Mouse (Mus musculus) intestine, embryonic 14.5 days (tissue): ENCODE measurements at regions not wholly inside any gene's neighbourhood (a gene's known extent, or its start where the extent isn't known, plus 50 kb on each side); places are given as distances from the start of the nearest gene placed in this dataset.

Source experiments
- ATAC-seq: fragments of 200-750 bp; cut with Nextera tagmentation; replicated peaks from 2 replicates; pipeline ENCODE4 v1.8.0; 2017; ENCODE audit warnings: low read depth, moderate number of reproducible peaks, moderate TSS enrichment, moderate library complexity; ENCODE audit not compliant: low FRiP score, low TSS enrichment
- DNase-seq: peaks from one replicate; pipeline ENCODE4 v3.0.0-alpha.2; 2018; ENCODE audit warnings: low spot score
- H3K27ac ChIP-seq: fragments of 300-500 bp; sonication (generic); 2 replicates; pipeline ENCODE4 v1.5.1; 2014; ENCODE audit warnings: low read depth, mild to moderate bottlenecking, control low read depth
- H3K27me3 ChIP-seq: fragments of 300-500 bp; sonication (generic); replicated peaks from 2 replicates; pipeline ENCODE4 v1.6.1; 2014; ENCODE audit warnings: low read length, control low read depth; ENCODE audit not compliant: control insufficient read depth, insufficient read depth
- H3K36me3 ChIP-seq: fragments of 300-500 bp; sonication (generic); 2 replicates; pipeline ENCODE4 v1.6.1; 2014; ENCODE audit warnings: low read length, control low read depth; ENCODE audit not compliant: control insufficient read depth, insufficient read depth
- H3K4me1 ChIP-seq: fragments of 300-500 bp; sonication (generic); replicated peaks from 2 replicates; pipeline ENCODE4 v1.6.1; 2014; ENCODE audit warnings: low read length, control low read depth, mixed read lengths; ENCODE audit not compliant: control insufficient read depth, insufficient read depth
- H3K4me2 ChIP-seq: fragments of 300-500 bp; sonication (generic); 2 replicates; pipeline ENCODE4 v1.6.1; 2014; ENCODE audit warnings: low read length
- H3K4me3 ChIP-seq: fragments of 300-500 bp; sonication (generic); 2 replicates; pipeline ENCODE4 v1.5.1; 2014; ENCODE audit warnings: low read depth, low read length, control low read depth, mixed read lengths
- H3K9ac ChIP-seq: fragments of 300-500 bp; sonication (generic); 2 replicates; pipeline ENCODE4 v1.6.1; 2014; ENCODE audit warnings: mild to moderate bottlenecking, low read length
- H3K9me3 ChIP-seq: fragments of 300-500 bp; sonication (generic); 2 replicates; pipeline ENCODE4 v1.6.1; 2016; ENCODE audit warnings: low read length, control low read depth; ENCODE audit not compliant: control insufficient read depth
- WGBS: fragments of 180-500 bp; shearing (Covaris S2); extraction: QIAGEN DNeasy Blood & Tissue Kit; methylation state at CpG from one replicate; pipeline ENCODE4 v1.1.7; 2014; 5-methylcytosine and 5-hydroxymethylcytosine counted together

DNA sequence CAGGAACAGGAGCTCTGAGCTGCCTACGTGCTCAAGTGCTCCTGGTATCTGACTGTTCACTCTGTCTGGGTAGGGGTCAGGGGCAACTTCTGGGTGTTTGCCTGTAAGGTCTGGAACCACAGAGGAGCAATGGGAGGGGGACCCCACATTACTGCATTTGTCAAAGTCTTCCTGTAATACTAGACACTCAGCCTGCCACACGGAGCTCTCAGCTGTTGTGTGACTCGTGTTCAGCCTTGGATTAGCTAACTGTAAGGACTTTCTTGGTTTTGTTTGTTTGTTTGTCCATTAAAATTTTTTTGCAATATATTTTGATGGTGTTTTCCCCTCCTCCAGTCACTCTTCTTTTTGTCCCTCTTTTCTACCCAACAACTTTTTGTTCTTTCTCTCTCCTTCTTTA lies 74.4 kb upstream of the Tnrc6c start:
- Histone ChIP-seq H3K4me3 (no peak overlapping the region), H3K4me2 (no peak overlapping the region), H3K4me1 (no peaks in the 10 kb centered on the region), H3K27me3 (no peaks in the 10 kb centered on the region), H3K27ac (no peak overlapping the region), H3K9ac (no peak overlapping the region), H3K36me3 (no peaks in the 10 kb centered on the region), H3K9me3 (no peaks in the 10 kb centered on the region)
- WGBS = 30% methylated on average over 3 of the region's 3 CpGs
- ATAC-seq (no peak), DNase-seq (no peak)

DNA sequence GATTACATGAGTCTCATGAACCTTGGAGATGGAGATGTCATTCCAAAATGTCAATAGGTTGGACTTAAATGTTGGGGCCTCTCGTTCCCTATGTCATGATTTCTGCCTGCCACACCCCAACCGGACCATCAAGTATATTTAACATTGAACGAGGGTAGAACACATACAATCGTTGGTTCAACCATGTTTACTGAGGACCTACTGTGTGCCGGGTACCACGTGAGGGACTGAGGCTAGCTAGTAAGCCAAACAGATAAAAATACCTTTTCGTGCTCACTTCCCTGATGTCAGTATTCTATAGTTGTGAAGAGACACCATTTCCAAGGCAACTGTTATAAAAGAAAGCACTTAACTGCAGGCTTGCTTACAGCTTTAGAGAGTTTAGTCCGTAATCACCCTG lies 70.6 kb upstream of the Tnrc6c start:
- Histone ChIP-seq H3K9ac (no peak overlapping the region), H3K4me1 (0 out of 2 replicates have a peak, but pooled peaks cover 6% of the 10 kb centered on the region), H3K27ac (no peak overlapping the region), H3K4me2 (no peak overlapping the region), H3K27me3 (no peaks in the 10 kb centered on the region), H3K36me3 (no peaks in the 10 kb centered on the region), H3K9me3 (no peaks in the 10 kb centered on the region), H3K4me3 (no peak overlapping the region)
- no peak for DNase-seq
- no peak for ATAC-seq
- WGBS = 93% methylated on average over 8 of the region's 8 CpGs

DNA sequence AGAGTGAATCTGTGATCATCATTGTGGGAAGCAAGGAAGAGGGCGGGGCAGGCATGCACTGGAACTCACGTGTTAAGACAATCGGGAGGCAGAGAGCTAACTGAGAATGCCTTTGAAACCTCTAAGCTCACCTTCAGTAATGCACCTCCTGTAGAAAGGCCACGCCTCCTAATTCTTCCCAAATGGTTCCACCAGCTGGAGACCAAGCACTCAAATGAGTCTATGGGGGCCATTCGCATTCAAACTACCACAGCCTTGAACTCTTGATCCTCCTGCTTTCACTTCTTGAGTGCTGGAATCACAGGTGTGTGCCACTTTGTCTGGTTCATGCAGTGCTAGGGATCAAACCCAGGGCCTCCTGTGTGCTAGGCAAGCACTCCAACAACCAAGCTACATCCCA lies 68.5 kb upstream of the Tnrc6c start:
- H3K4me3 ChIP-seq = no peak overlapping the region
- no peak for ATAC-seq
- no peak overlapping the region for H3K9ac ChIP-seq
- H3K4me1 ChIP-seq = peaks cover 14% of the 10 kb centered on the region; the same call in 1 of the 2 replicates
- no peaks in the 10 kb centered on the region for H3K36me3 ChIP-seq
- WGBS = 92% methylated on average over 5 of the region's 5 CpGs
- no peak overlapping the region for H3K4me2 ChIP-seq
- H3K27ac ChIP-seq = no peak overlapping the region
- no peak for DNase-seq
- no peaks in the 10 kb centered on the region for H3K27me3 ChIP-seq
- no peaks in the 10 kb centered on the region; the same call in 1 of the 2 replicates for H3K9me3 ChIP-seq

DNA sequence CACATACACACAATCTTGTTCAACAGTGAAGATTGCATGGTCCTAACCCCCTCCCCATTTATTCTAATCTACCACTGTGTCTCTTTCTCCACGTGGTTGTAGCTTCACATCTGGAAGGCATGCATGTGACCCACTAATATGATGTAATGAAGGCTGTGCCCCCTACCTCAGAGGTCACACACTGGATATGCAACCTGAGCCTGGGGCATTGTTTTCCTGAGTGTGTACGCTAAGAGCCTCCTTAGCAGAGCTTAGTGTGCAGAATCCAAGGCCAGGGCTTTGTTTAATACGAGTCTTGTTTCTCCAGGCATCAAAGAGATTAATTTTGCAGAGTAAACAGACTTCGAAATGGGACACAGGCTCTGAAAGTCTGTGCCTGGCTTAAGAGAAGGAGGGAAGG lies 68.0 kb upstream of the Tnrc6c start:
- H3K36me3 ChIP-seq = no peaks in the 10 kb centered on the region
- peaks cover 14% of the 10 kb centered on the region; the same call in 1 of the 2 replicates for H3K4me1 ChIP-seq
- H3K27me3 ChIP-seq = no peaks in the 10 kb centered on the region
- H3K9me3 ChIP-seq = no peaks in the 10 kb centered on the region; the same call in 1 of the 2 replicates
- DNase-seq (no peak), ATAC-seq (no peak)
- H3K4me2 ChIP-seq = no peak overlapping the region
- no peak overlapping the region for H3K27ac ChIP-seq
- H3K9ac ChIP-seq = no peak overlapping the region
- 32% methylated on average over 4 of the region's 4 CpGs for whole genome bisulfite sequencing
- H3K4me3 ChIP-seq = no peak overlapping the region

DNA sequence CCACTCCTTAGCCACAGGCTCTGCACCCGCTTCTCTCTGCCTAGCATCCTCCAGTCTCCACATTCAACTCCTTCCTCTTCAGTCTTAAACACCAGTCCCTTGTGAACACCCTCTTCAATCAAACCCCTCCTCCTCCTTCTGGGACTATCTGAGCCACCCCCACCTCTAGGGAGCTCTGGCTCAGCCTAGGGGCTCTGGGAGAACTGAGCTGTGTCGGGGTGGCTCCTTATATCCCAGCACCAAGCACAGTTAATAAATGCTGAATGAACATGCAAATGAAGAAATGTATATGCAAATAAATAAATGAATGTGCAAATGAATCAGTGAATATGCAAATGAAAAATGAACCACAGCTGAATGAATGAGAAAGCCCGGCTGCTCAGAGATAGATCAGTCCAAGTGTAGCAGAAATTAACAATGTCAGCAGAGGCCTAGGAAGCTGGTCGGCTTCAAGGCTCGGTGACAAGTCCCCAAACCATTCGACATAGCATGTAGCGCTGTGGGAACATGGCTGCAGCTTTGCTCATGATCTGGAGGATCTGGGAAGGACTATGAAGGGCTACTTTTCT lies 67.1 kb upstream of the Tnrc6c start:
- WGBS = 89% methylated on average over 7 of the region's 7 CpGs
- Histone ChIP-seq H3K36me3 (no peaks in the 10 kb centered on the region), H3K27ac (no peak overlapping the region), H3K4me1 (peaks cover 14% of the 10 kb centered on the region; the same call in 1 of the 2 replicates), H3K9ac (no peak overlapping the region), H3K9me3 (no peaks in the 10 kb centered on the region; the same call in 1 of the 2 replicates), H3K4me2 (no peak overlapping the region), H3K27me3 (no peaks in the 10 kb centered on the region), H3K4me3 (no peak overlapping the region)
- ATAC-seq (no peak), DNase-seq (no peak)

DNA sequence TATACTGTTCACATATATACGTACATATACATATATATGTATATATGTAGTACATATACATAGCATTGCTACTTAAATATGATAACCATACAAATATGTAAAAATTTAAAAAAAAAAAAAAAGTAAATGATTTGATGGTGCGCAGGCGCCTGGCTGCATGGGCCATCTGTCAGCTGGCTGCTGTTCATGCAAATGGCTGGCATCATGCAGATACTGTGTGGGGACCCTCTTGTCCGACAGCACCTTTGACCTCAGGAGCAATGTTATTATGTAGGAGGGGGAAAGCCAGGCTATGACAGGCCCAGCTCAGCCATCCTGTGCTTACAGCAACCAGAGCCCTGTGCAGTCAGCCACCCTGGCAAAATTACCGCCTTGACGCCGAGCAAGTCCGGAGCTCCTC lies 65.1 kb upstream of the Tnrc6c start:
- WGBS = 64% methylated on average over 8 of the region's 8 CpGs

DNA sequence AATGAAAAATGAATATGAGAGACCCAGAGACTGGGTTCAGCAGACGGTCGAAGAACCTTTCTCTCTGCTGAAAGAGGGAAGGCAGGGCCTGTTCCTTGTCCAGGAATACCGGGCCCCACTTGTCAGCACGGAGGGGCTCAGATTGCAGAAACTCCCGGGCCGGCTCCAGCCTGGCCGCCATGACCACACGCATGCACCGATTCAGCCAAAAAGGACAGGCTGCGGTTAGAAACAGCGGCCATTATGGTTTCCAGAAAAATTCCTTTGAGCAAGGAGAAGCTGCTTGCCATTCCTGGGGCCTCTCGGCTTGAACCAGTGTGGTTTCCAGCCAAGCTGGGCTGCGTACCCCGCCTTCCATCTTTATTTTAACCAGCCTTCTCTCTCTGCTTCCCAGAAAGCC lies 64.7 kb upstream of the Tnrc6c start:
- no peaks in the 10 kb centered on the region; the same call in 1 of the 2 replicates for H3K9me3 ChIP-seq
- no peak overlapping the region for H3K4me3 ChIP-seq
- H3K4me2 ChIP-seq = no peak overlapping the region
- H3K27me3 ChIP-seq = no peaks in the 10 kb centered on the region
- H3K9ac ChIP-seq = no peak overlapping the region; the same call in 1 of the 2 replicates
- no peaks in the 10 kb centered on the region for H3K36me3 ChIP-seq
- H3K4me1 ChIP-seq = peaks cover 14% of the 10 kb centered on the region; the same call in 1 of the 2 replicates
- 60% methylated on average over 14 of the region's 14 CpGs for WGBS
- H3K27ac ChIP-seq = peak overlapping the region; percentile 83
- ATAC-seq = peak; percentile 62; the same call in 1 of the 2 replicates
- no peak for DNase-seq

More for the DNA sequence above, 65.1 kb upstream of the Tnrc6c start:
- Histone ChIP-seq H3K4me1 (peaks cover 14% of the 10 kb centered on the region; the same call in 1 of the 2 replicates), H3K4me3 (no peak overlapping the region), H3K9me3 (no peaks in the 10 kb centered on the region; the same call in 1 of the 2 replicates), H3K9ac (no peak overlapping the region), H3K36me3 (no peaks in the 10 kb centered on the region), H3K4me2 (no peak overlapping the region), H3K27ac (peak overlapping the region; percentile 83), H3K27me3 (no peaks in the 10 kb centered on the region)
- no peak for DNase-seq
- ATAC-seq = 0 out of 2 replicates have a peak, but pooled peaks have one; percentile 19

DNA sequence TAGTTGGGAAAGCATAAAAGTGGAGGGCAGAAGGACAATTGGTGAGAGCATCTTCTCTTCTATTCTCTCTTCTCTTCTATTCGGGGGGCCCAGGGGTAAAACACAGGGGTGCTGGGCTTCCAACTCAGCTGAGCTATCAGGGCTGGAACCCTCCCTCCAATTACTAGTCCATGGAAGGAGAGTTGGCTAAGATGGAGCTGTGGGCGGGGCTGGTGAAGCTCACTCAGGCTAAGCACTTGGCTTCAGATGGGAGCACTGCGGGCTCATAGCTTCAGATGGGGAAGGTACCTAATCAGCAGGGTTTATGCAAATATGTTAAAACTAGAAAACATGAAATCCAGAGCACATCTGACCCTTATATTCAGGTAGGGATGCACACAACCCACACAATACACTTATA lies 61.5 kb upstream of the Tnrc6c start:
- no peak for ATAC-seq
- Histone ChIP-seq H3K9ac (no peak overlapping the region), H3K36me3 (no peaks in the 10 kb centered on the region), H3K4me3 (no peak overlapping the region), H3K4me2 (no peak overlapping the region), H3K9me3 (no peaks in the 10 kb centered on the region; the same call in 1 of the 2 replicates), H3K27ac (no peak overlapping the region), H3K4me1 (peaks cover 8% of the 10 kb centered on the region; the same call in 1 of the 2 replicates), H3K27me3 (no peaks in the 10 kb centered on the region)
- DNase-seq = no peak
- 59% methylated on average over 3 of the region's 3 CpGs for WGBS

DNA sequence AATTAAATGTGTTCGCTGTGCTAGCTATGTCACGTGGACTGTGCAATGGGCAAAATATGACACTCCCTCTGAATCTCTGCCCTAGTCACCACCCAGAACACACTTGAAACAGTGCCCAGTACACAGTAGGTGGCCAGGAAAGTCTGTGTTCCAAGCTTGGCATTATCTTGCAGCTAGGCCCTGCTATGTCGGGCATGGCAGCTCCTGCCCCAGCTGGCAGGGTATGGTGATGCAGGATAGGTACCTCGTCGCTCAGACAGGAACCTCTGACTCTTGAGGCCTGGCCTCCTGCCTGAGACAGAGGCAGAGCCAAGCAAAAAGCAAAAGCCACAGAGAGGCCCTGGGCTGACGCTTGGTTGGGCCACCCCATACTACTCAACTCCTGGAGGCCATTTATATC lies 57.9 kb upstream of the Tnrc6c start:
- no peak for DNase-seq
- Histone ChIP-seq H3K36me3 (no peaks in the 10 kb centered on the region), H3K4me2 (no peak overlapping the region), H3K9ac (no peak overlapping the region), H3K4me3 (no peak overlapping the region), H3K27me3 (peaks cover 20% of the 10 kb centered on the region; the same call in 1 of the 2 replicates), H3K27ac (no peak overlapping the region), H3K9me3 (no peaks in the 10 kb centered on the region), H3K4me1 (peaks cover 19% of the 10 kb centered on the region; the same call in 1 of the 2 replicates)
- ATAC-seq = no peak
- WGBS = 81% methylated on average over 6 of the region's 6 CpGs
